Mouse (Mus musculus): ENCODE data around the gene Etv5.

Gene Etv5

GRCm38 (mm10) chr16:22348478-22349270, 90.8 kb downstream of the Etv5 start:
- peak; percentile 73 to 88 for DNase-seq (ENCODE audit: low spot score in 2 of 2)

GRCm38 (mm10) chr16:22348014-22348413, 91.5 kb downstream of the Etv5 start:
- DNase-seq (ENCODE audit: low spot score in 2 of 2): peak in 1 of 2 experiments; percentile 61

GRCm38 (mm10) chr16:22341236-22341671, 98.3 kb downstream of the Etv5 start:
- DNase-seq (ENCODE audit: low spot score in 2 of 2): no peak

- DNase-seq (ENCODE audit: low spot score in 2 of 2): no peak
Observed at GRCm38 (mm10) chr16:22335781-22336180, 103.7 kb downstream of the Etv5 start.
